ENCODE assay signal across 33 mouse cellular contexts in the genomic region with DNA sequence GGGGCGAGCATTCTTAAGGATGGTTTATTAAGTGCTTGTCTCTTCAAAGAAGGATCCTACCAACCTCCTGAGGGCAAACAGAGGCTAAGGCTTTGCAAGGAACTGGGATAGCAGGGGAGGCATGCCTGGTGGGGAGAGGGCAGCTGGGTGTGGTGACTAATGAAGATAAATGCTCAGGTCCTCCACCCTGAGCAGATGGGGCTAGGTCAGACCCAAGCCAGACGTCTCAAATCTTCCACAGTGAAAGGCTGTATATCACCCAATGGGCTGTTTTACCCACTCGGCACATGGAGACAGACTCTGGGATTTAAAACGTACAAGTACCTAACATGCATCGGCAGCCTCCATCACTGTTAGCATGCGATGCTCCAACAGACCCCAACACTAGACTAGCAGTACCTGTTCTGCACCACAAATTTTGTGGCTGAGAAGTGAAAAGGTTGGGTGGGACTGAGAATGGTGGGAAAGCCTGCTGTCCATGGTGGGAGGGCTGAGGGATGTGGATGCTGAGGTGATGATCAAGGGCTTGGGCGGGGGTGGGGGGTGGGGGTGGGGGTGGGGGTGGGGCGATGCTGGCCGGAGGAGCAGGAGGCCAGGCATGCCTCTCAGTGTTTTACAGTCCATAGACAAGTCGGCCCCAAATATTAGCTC.
DNase-seq lines count a peak whose midpoint lies in the region; ATAC-seq lines count a peak whose summit lies in the region.
"Had no signal": no experiment of that assay in that cellular context is flagged by ENCODE, and none has a peak within 500 bp of the region (broad histone marks: within the 10 kb centered on the region; RNA-seq: fewer than 3 reads in every experiment).

No protein-coding gene starts in this region.

- H3K9ac ChIP-seq in hindbrain, embryonic 12.5 days, result no peak overlapping the region
- no peak overlapping the region for H3K9ac ChIP-seq in hindbrain, embryonic 14.5 days
- H3K9ac ChIP-seq: embryonic facial prominence, embryonic 13.5 days; forebrain, embryonic 12.5 days; intestine, embryonic 15.5 days; limb, embryonic 15.5 days; liver, embryonic 13.5 days; stomach, embryonic 15.5 days had no signal

- H3K27ac ChIP-seq in hindbrain, embryonic 12.5 days, result no peak overlapping the region
- no peak overlapping the region for H3K27ac ChIP-seq in hindbrain, embryonic 14.5 days
- H3K27ac ChIP-seq: embryonic facial prominence, embryonic 13.5 days; forebrain, embryonic 12.5 days; hindbrain, postnatal 0 days; intestine, embryonic 15.5 days; limb, embryonic 10.5 days; limb, embryonic 15.5 days; liver, embryonic 13.5 days; stomach, embryonic 15.5 days had no signal

- DNase-seq in embryo, embryonic 10 days (ENCODE audit: low spot score), result peak; percentile 49
- no peak for DNase-seq in embryo, embryonic 9.5 days (ENCODE audit: extremely low spot score)
- no peak for DNase-seq in hindbrain, embryonic 14.5 days (ENCODE audit: low spot score)
- DNase-seq in ES-CJ7 (ENCODE audit: low read depth, low spot score), result peak; percentile 37
- DNase-seq in mesoderm, embryonic 11.5 days (ENCODE audit: low read depth, low spot score), result peak; percentile 68
- DNase-seq: adrenal gland, adult 2 months; adrenal gland, postnatal 36 days; cerebellum, adult 18-20 months; cerebellum, postnatal 10 days; gastrocnemius, postnatal 10 days; heart, postnatal 4 days; kidney, adult 2 months; kidney, postnatal 36 days; liver, embryonic 13.5 days; lung, adult 18-20 months; lung, postnatal 4 days; midbrain, embryonic 14.5 days; retina, postnatal 1 day; right cerebral cortex, postnatal 14 days had no signal

- peaks cover 34% of the 10 kb centered on the region for H3K4me1 ChIP-seq in hindbrain, embryonic 12.5 days
- H3K4me1 ChIP-seq in hindbrain, embryonic 14.5 days (replicated peaks; ENCODE audit: control insufficient read depth, insufficient read depth, low read length), result no peaks in the 10 kb centered on the region
- H3K4me1 ChIP-seq: intestine, embryonic 15.5 days; stomach, embryonic 15.5 days had no signal

- no peaks in the 10 kb centered on the region for H3K36me3 ChIP-seq in hindbrain, embryonic 12.5 days
- H3K36me3 ChIP-seq in hindbrain, embryonic 14.5 days (replicated peaks; ENCODE audit: control insufficient read depth, insufficient read depth), result no peaks in the 10 kb centered on the region
- H3K36me3 ChIP-seq: embryonic facial prominence, embryonic 13.5 days; forebrain, embryonic 12.5 days; intestine, embryonic 15.5 days; limb, embryonic 10.5 days; limb, embryonic 15.5 days; liver, embryonic 13.5 days; stomach, embryonic 15.5 days had no signal

- H3K4me3 ChIP-seq in hindbrain, embryonic 12.5 days, result no peak overlapping the region
- no peak overlapping the region for H3K4me3 ChIP-seq in hindbrain, embryonic 14.5 days (replicated peaks; ENCODE audit: low read length)
- H3K4me3 ChIP-seq: embryonic facial prominence, embryonic 13.5 days; erythroblast, embryonic 14.5 days; forebrain, embryonic 12.5 days; intestine, embryonic 15.5 days; limb, embryonic 10.5 days; limb, embryonic 15.5 days; liver, embryonic 13.5 days; megakaryocyte, embryonic 14.5 days; stomach, embryonic 15.5 days had no signal

- no peaks in the 10 kb centered on the region for H3K27me3 ChIP-seq in hindbrain, embryonic 12.5 days
- no peaks in the 10 kb centered on the region for H3K27me3 ChIP-seq in hindbrain, embryonic 14.5 days (ENCODE audit: control insufficient read depth, insufficient read depth, low read length)
- H3K27me3 ChIP-seq: embryonic facial prominence, embryonic 13.5 days; forebrain, embryonic 12.5 days; intestine, embryonic 15.5 days; limb, embryonic 15.5 days; liver, embryonic 13.5 days; stomach, embryonic 15.5 days had no signal

- no peak overlapping the region for H3K4me2 ChIP-seq in hindbrain, embryonic 12.5 days (replicated peaks)
- no peak overlapping the region for H3K4me2 ChIP-seq in hindbrain, embryonic 14.5 days (replicated peaks)
- H3K4me2 ChIP-seq: embryonic facial prominence, embryonic 13.5 days; forebrain, embryonic 12.5 days; heart, embryonic 11.5 days; intestine, embryonic 15.5 days; limb, embryonic 15.5 days; liver, embryonic 13.5 days; stomach, embryonic 15.5 days had no signal

- no peaks in the 10 kb centered on the region for H3K9me3 ChIP-seq in hindbrain, embryonic 12.5 days (replicated peaks)
- H3K9me3 ChIP-seq in hindbrain, embryonic 14.5 days (ENCODE audit: control insufficient read depth, low read length), result no peaks in the 10 kb centered on the region
- H3K9me3 ChIP-seq: embryonic facial prominence, embryonic 13.5 days; forebrain, embryonic 12.5 days; intestine, embryonic 15.5 days; limb, embryonic 10.5 days; limb, embryonic 15.5 days; liver, embryonic 13.5 days; megakaryocyte, embryonic 14.5 days; stomach, embryonic 15.5 days had no signal

- ATAC-seq in hindbrain, embryonic 12.5 days (ENCODE audit: low FRiP score), result peak; percentile 66
- no peak for ATAC-seq in hindbrain, embryonic 14.5 days (ENCODE audit: low FRiP score)
- ATAC-seq in erythroblast, adult 5-6 weeks (replicated peaks; ENCODE audit: low FRiP score, poor library complexity, severe bottlenecking), result no peak
- ATAC-seq in megakaryocyte-erythroid progenitor cell, adult 5-6 weeks (replicated peaks; ENCODE audit: low FRiP score, low TSS enrichment, poor library complexity, severe bottlenecking), result no peak
- ATAC-seq: hindbrain, postnatal 0 days; intestine, embryonic 15.5 days; lung, postnatal 0 days had no signal

- 64% methylated on average over 10 of the region's 10 CpGs for WGBS in hindbrain, embryonic 12.5 days
- WGBS in hindbrain, embryonic 14.5 days, result 69% methylated on average over 10 of the region's 10 CpGs

Comparison
In these comparisons a context has a peak if more than half of its experiments do, and no peak if none do; other contexts are left out.
1. DNase-seq: peak in embryo, embryonic 10 days (single experiment), ES-CJ7 (single experiment) and mesoderm, embryonic 11.5 days (single experiment); none in embryo, embryonic 9.5 days (single experiment) and hindbrain, embryonic 14.5 days (single experiment).